Mouse (Mus musculus): Measurements from ENCODE around the gene Tex36. TPM values are rescaled to one million over a fixed set of nuclear protein-coding genes. Genes with fewer than 3 reads are reported as not detected.

The Tex36 gene
- polyA plus RNA-seq, 1 experiment from 2014 or later = 0.32 TPM

- no peak for TF ChIP-seq CTCF (IDR thresholded peaks at IDR 0.05; ENCODE audit: low read depth)
- Histone ChIP-seq H3K36me3 (ENCODE audit: insufficient read depth) (no peaks in the 10 kb centered on the region), H3K4me1 (ENCODE audit: insufficient read depth) (no peaks in the 10 kb centered on the region), H3K9ac (no peak overlapping the region), H3K9me3 (ENCODE audit: low read depth, low read length) (no peaks in the 10 kb centered on the region), H3K4me2 (no peak overlapping the region), H3K4me3 (ENCODE audit: low read depth, low read length) (no peak overlapping the region), H3K27ac (ENCODE audit: low read depth) (no peak overlapping the region), H3K27me3 (ENCODE audit: insufficient read depth, low read length) (no peaks in the 10 kb centered on the region)
- ATAC-seq (ENCODE audit: insufficient read depth) = no peak
- WGBS = 58% methylated on average over 1 of the region's 1 CpGs
- DNase-seq = no peak
These were observed 10.2 kb downstream of the Tex36 start for GRCm38 (mm10) chr7:133591750-133592149.

GRCm38 (mm10) chr7:133583216-133583615, 18.7 kb downstream of the Tex36 start:
- no peaks in the 10 kb centered on the region for H3K36me3 ChIP-seq (ENCODE audit: insufficient read depth)
- no peak for DNase-seq
- H3K4me2 ChIP-seq = no peak overlapping the region
- H3K9me3 ChIP-seq (ENCODE audit: low read depth, low read length) = no peaks in the 10 kb centered on the region
- H3K27me3 ChIP-seq (ENCODE audit: insufficient read depth, low read length) = no peaks in the 10 kb centered on the region
- WGBS = 79% methylated on average over 6 of the region's 6 CpGs
- TF ChIP-seq CTCF (IDR thresholded peaks at IDR 0.05; ENCODE audit: low read depth) = no peak
- H3K9ac ChIP-seq = no peak overlapping the region
- no peaks in the 10 kb centered on the region for H3K4me1 ChIP-seq (ENCODE audit: insufficient read depth)
- ATAC-seq (ENCODE audit: insufficient read depth) = no peak
- no peak overlapping the region for H3K4me3 ChIP-seq (ENCODE audit: low read depth, low read length)
- no peak overlapping the region for H3K27ac ChIP-seq (ENCODE audit: low read depth)

GRCm38 (mm10) chr7:133580296-133580640, 21.7 kb downstream of the Tex36 start:
- H3K4me1 ChIP-seq (ENCODE audit: insufficient read depth) = no peaks in the 10 kb centered on the region

DNA sequence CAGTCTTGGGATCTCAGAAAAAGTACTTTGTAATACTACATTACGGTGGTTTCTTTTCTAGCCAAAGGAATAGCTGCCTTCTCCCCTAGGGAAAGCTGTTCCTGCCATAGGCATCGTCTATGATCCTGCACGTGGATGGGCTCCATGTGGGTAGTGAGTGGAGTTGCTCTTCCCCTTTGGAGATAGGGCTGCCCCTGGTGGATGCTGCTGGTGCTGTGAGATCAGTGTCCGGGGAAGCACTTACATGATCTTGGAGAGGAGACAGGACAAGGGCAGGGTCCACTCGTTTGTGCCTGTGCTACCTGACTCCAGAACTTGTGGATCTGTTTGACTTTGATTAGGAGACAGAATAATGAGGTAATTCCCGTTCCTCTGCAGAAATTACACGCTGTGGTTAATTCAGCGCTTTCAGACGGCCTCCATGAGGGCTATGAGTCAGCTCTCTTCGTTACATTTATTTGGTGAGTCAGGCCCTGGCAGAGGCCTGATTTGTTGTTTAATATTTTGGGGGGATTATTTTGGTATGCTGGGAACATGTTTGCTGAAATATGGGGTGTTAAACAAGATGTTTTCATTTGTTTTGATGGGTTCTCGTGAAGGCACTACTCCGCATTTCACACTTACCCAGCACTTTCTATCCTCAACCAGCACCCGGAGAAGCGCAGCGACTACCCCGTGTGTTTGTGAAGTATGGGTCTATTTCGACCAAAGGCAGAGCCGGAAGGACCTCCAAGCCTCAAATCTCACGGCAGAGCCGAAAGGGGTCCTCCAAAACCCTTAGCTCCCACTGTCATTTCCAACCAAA, 22.3 kb downstream of the Tex36 start:
- TF ChIP-seq CTCF (IDR thresholded peaks at IDR 0.05; ENCODE audit: low read depth) = peak; percentile 39; the same call in 1 of the 2 replicates
- H3K4me1 ChIP-seq (ENCODE audit: insufficient read depth) = no peaks in the 10 kb centered on the region
- DNase-seq = peak; percentile 13
- no peaks in the 10 kb centered on the region for H3K36me3 ChIP-seq (ENCODE audit: insufficient read depth)
- no peak overlapping the region for H3K27ac ChIP-seq (ENCODE audit: low read depth)
- no peak overlapping the region for H3K4me3 ChIP-seq (ENCODE audit: low read depth, low read length)
- no peak overlapping the region for H3K4me2 ChIP-seq
- no peak overlapping the region for H3K9ac ChIP-seq
- no peaks in the 10 kb centered on the region for H3K9me3 ChIP-seq (ENCODE audit: low read depth, low read length)
- WGBS = 68% methylated on average over 20 of the region's 20 CpGs
- ATAC-seq (ENCODE audit: insufficient read depth) = no peak
- H3K27me3 ChIP-seq (ENCODE audit: insufficient read depth, low read length) = no peaks in the 10 kb centered on the region

More at GRCm38 (mm10) chr7:133580296-133580640, 21.7 kb downstream of the Tex36 start:
- no peak overlapping the region for H3K9ac ChIP-seq
- TF ChIP-seq CTCF (IDR thresholded peaks at IDR 0.05; ENCODE audit: low read depth) = no peak
- DNase-seq = no peak
- H3K9me3 ChIP-seq (ENCODE audit: low read depth, low read length) = no peaks in the 10 kb centered on the region
- no peak overlapping the region for H3K27ac ChIP-seq (ENCODE audit: low read depth)
- H3K4me3 ChIP-seq (ENCODE audit: low read depth, low read length) = no peak overlapping the region
- H3K36me3 ChIP-seq (ENCODE audit: insufficient read depth) = no peaks in the 10 kb centered on the region
- 82% methylated on average over 4 of the region's 4 CpGs for WGBS
- H3K27me3 ChIP-seq (ENCODE audit: insufficient read depth, low read length) = no peaks in the 10 kb centered on the region
- ATAC-seq (ENCODE audit: insufficient read depth) = no peak
- no peak overlapping the region for H3K4me2 ChIP-seq

DNA sequence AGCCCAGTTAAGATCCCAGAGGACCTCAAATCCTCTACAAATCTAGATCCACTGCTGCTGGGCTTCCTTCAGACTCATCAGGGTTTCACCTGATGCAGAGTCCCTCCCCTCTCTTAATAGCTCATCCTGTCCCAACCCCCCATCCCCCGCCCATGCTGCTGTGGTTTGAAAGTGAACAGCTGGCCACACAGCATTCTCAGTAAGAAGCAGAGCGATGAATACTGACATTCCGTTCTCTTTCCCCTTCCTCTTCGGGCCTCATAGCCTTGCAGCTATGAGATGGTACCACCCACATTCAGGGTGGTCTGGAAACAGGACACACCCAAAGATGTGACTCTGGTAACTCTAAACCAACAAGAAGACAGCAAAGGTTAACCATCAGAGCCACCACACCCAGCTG, 25.1 kb downstream of the Tex36 start:
- Histone ChIP-seq H3K4me2 (no peak overlapping the region), H3K36me3 (ENCODE audit: insufficient read depth) (no peaks in the 10 kb centered on the region), H3K27me3 (ENCODE audit: insufficient read depth, low read length) (no peaks in the 10 kb centered on the region), H3K27ac (ENCODE audit: low read depth) (no peak overlapping the region), H3K4me1 (ENCODE audit: insufficient read depth) (no peaks in the 10 kb centered on the region), H3K9ac (no peak overlapping the region), H3K4me3 (ENCODE audit: low read depth, low read length) (no peak overlapping the region), H3K9me3 (ENCODE audit: low read depth, low read length) (no peaks in the 10 kb centered on the region)
- DNase-seq = peak; percentile 33
- no peak for TF ChIP-seq CTCF (IDR thresholded peaks at IDR 0.05; ENCODE audit: low read depth)
- WGBS = 14% methylated on average over 4 of the region's 4 CpGs
- ATAC-seq (ENCODE audit: insufficient read depth) = peak; percentile 31; the same call in 1 of the 2 replicates

DNA sequence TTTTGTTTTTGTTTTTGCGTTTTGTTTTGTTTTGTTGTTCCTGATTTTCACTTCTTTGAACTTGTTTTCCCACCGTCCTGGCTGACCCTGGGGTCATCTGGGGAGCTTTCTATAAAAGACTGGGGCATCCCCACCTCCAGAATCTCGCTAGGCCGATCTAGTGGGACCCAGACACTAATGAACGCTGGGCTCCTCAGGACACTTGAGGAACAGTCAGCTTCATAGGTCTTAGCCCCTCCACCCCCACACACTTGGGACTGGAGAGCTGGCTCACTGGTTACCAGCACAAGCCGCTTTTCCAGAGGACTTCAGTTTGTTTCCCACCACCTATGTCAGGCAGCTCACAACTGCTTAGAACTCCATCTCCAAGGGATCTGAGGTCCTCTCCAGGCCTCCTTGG, 25.7 kb downstream of the Tex36 start:
- H3K36me3 ChIP-seq (ENCODE audit: insufficient read depth) = no peaks in the 10 kb centered on the region
- ATAC-seq (ENCODE audit: insufficient read depth) (no peak), DNase-seq (no peak)
- H3K4me2 ChIP-seq = no peak overlapping the region
- no peak overlapping the region for H3K4me3 ChIP-seq (ENCODE audit: low read depth, low read length)
- no peak overlapping the region for H3K9ac ChIP-seq
- no peak overlapping the region for H3K27ac ChIP-seq (ENCODE audit: low read depth)
- TF ChIP-seq CTCF (IDR thresholded peaks at IDR 0.05; ENCODE audit: low read depth) = no peak
- no peaks in the 10 kb centered on the region for H3K9me3 ChIP-seq (ENCODE audit: low read depth, low read length)
- 68% methylated on average over 6 of the region's 6 CpGs for WGBS
- H3K27me3 ChIP-seq (ENCODE audit: insufficient read depth, low read length) = no peaks in the 10 kb centered on the region
- no peaks in the 10 kb centered on the region for H3K4me1 ChIP-seq (ENCODE audit: insufficient read depth)

- H3K9ac ChIP-seq = no peak overlapping the region
- peak; percentile 46 for TF ChIP-seq CTCF (IDR thresholded peaks at IDR 0.05; ENCODE audit: low read depth)
- WGBS = 25% methylated on average over 3 of the region's 3 CpGs
- no peaks in the 10 kb centered on the region for H3K36me3 ChIP-seq (ENCODE audit: insufficient read depth)
- no peak for ATAC-seq (ENCODE audit: insufficient read depth)
- H3K27me3 ChIP-seq (ENCODE audit: insufficient read depth, low read length) = no peaks in the 10 kb centered on the region
- peak; percentile 64 for DNase-seq
- no peaks in the 10 kb centered on the region for H3K9me3 ChIP-seq (ENCODE audit: low read depth, low read length)
- H3K27ac ChIP-seq (ENCODE audit: low read depth) = no peak overlapping the region
- no peaks in the 10 kb centered on the region for H3K4me1 ChIP-seq (ENCODE audit: insufficient read depth)
- no peak overlapping the region for H3K4me2 ChIP-seq
- H3K4me3 ChIP-seq (ENCODE audit: low read depth, low read length) = no peak overlapping the region
These were observed 30.0 kb downstream of the Tex36 start for GRCm38 (mm10) chr7:133571927-133572326.

All from lung, embryonic 14.5 days (tissue).